Mouse (Mus musculus): ENCODE results near the gene Gm10309.
"Not testable (repeated sequence)": the region's sequence is repeated elsewhere in the genome, so short reads cannot be mapped to it uniquely, and the experiment has no call there.

Gm10309 gene

DNA sequence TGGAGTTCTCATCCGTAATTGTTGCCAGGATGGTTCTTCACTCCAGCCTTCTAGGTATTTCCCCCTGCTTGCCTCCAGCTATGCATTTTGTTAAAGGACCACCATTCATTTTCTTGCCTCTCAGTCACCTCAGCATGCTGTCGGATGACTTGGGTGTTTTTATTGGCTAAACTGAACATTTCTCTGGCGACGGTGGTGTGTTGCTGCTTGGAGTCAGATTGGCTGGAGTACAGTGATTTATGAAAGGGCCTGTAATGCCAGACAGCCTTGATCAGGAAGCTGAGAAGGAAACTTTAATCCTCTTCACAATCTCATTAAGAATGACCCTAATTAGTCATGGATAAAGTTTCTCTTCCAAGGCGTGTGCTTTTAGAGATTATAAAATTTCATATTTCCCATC lies 4.8 kb upstream of the Gm10309 start:
- no peak for DNase-seq (ENCODE audit: low spot score)

DNA sequence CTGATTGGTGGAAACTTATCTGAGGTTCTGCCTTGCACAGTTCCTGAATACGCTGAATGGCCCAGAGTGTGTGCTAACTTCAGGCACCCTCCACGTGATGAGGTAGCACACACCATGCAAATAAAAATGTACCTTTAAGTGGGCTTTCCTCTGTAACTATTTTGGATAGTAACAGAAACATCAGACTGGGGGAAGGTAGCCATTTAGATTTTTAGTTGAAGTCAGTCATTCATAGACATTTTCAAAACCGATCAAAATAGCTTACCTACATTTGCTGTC lies 3.1 kb upstream of the Gm10309 start:
- DNase-seq (ENCODE audit: low spot score) = no peak

DNA sequence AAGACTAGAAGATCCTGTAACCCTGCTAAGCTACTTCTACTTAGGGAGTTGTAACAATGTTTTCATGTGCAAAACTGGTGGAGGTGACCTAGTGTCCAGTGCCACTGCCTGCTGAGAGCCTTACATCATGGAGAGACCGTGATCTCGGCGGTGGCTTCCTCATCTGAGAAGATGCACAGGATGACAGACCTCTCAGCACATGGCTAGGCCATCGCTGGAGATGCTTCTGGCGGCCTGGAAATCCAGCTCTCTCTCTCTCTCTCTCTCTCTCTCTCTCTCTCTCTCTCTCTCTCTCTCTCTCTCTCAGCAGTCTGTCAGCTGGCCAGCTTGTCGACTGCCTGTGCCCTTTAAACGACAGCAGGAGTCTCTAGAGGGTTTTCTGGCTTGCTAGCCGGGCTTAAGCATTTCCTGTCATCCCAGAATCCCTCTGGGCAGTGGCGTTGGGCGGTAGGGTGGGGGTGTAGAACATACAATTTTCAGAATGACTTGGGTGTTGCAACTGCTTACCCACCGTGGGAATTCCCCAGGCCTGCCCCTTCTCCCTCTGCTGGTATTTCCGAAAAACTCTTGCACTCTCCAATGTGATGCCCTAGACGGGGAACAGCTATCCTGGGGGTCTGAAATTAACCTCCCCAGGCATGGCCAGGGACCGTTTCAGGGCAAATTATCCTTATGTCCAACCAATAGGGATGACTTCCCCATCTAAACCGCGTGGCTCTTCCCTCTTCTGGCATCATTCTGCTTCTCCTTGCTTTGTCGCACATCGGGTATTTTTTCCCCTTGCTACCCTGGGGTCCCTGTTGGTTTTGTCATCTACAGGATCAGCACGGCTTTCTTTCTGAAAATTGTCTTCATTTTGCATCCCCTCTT lies 2.5 kb upstream of the Gm10309 start:
- no peak for DNase-seq (ENCODE audit: low spot score)

DNA sequence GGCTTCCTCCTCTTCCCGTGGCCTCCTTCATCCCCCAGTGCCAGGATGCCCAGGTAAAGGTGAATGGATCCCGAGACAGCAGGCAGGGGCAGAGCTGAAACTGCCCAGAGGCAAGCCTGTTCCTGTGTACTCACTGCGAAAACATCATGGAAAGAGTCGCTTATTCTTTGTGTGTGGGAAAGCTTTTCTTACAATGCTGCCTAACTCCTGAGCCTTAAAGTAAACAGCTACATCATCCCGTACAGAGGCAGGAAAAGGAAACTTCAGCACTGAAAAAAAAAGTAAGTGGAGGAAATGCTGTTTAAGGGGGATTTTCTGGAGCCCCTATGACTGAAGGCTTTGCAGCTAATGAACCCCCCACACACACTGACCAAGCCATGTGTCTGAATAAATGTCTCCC lies 1.8 kb upstream of the Gm10309 start:
- DNase-seq (ENCODE audit: low spot score) = no peak

DNA sequence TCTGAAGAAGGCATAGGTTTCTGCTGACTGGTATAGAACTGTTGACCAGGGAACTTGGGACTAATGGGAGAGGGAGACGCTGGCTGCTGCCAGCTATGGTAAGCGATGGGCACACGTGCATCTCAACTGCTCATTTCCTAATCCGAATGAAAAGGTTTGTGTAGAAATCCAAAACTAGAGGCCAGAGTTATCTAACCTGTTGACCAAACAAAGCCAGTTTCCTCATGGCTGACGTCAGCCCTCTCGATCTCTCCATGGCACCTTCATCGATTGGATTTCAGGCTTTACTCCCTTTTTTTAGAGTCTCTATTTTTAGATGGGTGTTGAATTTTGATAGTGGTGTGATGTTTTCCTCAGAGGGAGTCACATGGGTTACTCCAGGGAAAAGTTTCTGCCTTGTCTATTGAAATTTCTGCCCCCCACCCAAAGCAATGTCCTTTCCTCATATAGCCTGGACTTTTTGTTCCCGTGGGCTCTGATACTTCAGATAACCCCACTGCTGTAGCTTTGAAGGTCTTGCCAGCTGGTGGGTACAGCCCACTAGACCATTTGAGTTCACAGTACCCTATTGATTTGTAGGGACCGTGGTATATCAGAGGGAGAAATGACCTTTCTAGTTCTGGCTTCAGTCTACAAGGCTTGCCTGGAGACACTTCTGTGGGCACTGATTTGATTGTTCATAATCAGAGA lies 1.7 kb downstream of the Gm10309 start:
- no peak for DNase-seq (ENCODE audit: low spot score)

DNA sequence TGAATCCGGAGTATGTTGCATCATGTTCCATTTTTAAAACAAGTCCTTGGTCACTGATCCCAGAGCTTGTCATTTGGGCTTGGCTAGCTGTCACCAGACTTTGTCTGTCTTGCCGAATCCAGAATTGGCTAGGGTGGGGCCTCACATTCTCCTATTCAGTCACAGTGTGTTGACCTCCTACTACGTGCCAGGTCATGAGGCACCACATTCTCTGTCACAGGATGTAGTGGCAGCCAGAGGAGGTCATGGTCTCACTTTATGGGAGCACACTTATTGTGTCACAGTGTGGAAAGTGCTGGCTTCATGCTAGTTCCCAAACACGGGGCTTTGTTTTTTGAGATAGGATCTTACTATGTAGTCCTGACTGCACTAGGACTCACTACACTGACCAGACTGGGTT lies 3.6 kb downstream of the Gm10309 start:
- DNase-seq (ENCODE audit: low spot score) = no peak

DNA sequence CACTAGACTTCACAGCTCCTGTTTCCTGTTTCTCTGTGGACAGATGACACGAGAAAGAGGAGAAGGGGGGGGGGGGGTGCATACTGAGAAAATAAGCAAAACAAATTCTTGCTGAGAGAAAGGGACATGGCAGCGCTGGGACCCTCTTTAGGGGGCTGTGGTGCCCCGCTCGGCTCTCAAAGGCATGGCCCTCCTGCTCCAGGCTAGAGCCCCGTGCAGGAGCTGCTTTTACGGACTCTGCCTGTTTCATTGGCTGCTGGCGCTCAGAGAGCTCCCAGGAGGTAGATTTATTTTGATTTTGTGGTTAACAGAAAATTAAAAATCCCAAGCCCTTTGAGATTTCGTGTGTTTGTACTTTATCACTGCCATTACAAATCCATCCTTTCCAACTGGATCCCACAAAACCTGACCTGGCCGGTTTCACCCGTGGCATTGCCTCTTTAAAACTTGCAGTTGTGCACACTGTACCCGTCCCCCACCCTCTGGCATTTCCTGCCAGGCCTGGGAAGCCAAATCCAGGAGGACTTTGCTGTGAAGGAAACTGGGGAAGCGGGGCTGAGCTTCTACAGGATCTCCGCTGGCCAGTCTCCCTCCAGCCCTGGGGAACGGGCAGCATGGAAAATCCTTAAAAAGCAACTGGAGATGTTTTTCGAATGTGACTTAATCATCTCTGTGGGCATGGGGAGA lies 5.5 kb downstream of the Gm10309 start:
- no peak for DNase-seq (ENCODE audit: low spot score)

DNA sequence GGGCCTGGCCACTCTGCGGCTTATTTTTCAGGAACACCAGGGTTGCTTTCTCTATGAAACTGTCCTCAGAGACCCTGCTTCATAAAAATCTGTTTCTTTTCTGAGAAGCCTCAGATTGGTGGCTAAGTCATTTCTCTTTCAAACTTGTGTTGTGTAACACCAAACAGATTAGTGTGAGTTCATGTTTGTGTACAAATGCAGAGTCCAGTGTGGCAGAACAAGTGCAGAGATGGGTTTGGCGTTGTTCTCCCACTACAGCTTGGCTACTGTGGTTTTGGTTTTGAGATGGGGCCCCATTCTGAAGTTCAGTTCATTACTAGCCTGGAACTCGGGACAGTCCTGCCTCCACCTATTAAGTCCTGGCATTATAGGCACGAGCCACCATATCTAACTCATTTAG lies 7.7 kb downstream of the Gm10309 start:
- DNase-seq (ENCODE audit: low spot score) = no peak

DNA sequence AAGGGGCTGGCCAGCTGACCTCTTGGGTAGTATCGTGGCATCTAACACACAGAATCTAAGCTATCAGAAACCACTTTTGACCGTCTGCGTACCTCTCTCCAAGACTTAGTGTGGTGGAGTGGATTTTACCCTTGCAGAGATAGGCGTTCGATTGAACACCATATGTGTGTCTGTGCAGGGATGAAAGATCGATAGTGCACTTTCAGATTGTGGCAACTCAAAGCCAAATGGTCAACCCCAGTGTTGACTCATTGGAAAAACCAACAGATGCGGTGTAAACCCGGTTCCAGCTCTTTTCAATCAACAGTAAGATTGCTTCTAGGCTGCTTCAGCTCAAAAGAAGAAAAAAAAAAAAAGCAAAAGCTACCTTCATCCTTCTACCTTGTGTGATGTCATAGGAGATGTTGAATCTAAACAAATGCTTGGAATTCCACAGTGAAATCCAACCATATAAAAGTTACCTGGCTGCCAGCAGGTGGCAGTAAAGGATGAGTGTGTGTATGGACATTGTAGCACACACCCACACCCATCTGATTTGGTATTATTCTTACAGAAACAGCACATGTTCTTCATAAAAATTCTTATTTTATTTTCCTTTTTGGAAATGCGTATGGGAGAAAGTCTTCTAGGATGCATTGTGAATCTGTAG lies 8.8 kb downstream of the Gm10309 start:
- DNase-seq (ENCODE audit: low spot score) = no peak

DNA sequence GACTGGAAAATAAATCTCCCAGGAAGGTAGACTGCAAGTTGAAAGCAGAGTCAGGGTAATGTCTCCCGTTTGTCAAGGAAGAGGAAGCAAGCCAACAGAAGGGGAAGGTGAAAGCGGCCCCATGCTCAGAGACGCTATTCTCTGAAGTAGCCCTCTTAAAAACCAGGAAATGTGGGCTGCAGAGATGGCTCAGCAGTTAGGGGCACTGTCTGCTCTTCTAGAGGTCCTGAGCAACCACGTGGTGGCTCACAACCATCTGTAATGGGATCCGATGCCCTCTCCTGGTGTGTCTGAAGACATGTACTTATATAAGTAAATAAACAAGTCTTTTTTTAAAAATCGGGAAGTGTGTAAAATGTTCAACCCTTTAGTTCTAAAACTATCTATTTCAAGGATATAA lies 10.1 kb downstream of the Gm10309 start:
- no peak for DNase-seq (ENCODE audit: low spot score)

DNA sequence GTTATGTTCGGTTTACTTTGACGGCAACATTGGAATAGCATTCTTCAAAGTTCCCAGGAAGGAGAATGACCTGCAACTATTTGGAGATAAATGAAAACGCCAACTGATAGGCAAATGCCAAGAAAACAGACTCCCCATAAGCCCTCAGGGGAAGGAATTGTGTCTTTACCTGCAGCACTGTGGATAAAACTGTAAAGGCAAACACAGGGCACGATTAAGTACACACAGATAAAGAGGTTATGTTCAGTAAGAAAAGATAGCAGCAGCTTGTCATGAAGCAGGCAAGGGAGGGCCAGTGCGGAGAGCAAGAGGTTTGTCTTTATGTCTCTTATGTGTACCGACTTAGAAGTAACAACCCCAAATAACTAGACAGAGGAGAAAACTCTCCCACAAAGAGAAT lies 10.5 kb downstream of the Gm10309 start:
- DNase-seq (ENCODE audit: low spot score) = no peak

DNA sequence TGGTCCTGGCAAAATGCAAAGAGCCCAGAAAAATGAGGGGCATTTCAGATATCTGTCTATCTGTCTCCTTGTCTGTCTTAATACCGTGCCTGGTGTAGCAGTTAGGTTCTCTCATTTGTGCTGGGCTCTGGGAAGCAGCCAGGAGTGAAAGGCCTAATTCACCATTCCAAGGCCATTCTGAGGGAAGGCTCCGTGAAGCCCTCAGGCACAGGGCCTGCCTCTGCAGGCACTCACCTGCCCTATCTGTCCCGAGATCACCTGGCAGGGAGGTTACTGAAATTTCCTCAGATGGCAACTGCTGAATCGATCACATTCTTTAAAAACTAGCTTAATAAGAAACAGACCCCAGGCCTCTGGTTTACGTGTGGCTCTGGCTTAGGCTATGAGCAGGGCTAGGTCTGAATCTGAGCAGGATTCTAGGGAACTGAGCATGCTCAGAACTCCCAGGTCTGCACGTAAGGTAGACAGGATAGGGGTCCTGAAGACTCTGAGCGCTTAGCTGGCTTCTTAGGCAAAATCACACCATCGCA lies 11.1 kb downstream of the Gm10309 start:
- no peak for DNase-seq (ENCODE audit: low spot score)

DNA sequence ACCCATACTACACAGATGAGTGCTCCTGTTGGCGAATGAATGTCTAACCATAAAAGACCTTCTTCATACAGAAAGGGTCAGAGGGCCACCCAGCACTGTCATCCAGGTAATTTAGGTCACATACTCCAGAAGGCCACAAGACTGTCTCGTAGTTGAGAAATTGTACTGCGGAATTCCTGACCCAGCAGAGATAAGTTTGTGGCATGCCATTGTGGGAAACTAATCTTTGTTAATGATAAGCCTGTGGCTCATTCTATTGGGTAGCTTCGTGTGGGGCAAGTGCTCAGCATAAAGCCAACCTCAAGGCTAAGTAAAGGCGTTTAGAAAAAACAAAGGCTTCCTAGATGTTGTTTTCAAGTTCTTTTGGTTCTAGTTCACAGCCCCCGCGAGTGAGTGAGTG lies 12.7 kb downstream of the Gm10309 start:
- no peak for DNase-seq (ENCODE audit: low spot score)

DNA sequence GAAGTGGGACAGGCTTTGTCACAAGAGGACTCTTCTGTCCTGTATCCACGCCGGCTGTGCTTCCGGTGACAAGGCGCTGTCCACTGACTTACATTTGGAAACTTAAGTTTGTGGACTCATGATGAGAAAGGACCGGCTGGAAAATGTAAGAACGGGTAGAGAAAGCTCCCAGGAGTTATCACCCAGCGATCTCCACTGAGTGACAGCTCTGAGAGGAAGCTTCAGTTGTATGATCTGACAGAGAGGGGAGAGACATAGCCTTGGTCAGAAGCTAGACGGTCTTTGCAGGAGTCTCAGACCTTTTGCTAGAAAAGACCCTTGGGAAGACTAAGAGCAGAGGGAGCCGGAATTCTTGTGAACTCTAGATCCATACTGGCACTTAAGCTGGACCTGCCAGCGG lies 15.2 kb downstream of the Gm10309 start:
- DNase-seq (ENCODE audit: low spot score) = no peak

DNA sequence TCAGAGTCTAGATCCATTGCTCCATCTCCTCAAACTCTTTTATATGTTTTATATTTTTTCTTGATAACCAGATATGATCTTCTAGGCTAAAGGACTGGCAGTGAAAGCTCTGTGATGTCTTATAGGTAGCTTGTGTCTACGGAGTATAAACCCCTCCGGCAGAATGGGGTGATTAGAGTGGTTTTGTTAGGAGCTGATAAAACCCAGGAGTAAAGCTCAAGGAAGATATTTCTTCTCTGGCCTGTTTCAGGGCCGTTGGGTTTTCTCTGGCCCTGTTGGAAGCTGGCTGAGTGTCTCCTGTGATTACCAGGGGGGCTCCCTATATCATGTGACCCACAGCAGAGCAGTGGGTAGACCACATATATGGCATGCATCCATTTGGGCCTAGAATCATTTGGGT lies 17.6 kb downstream of the Gm10309 start:
- no peak for DNase-seq (ENCODE audit: low spot score)

DNA sequence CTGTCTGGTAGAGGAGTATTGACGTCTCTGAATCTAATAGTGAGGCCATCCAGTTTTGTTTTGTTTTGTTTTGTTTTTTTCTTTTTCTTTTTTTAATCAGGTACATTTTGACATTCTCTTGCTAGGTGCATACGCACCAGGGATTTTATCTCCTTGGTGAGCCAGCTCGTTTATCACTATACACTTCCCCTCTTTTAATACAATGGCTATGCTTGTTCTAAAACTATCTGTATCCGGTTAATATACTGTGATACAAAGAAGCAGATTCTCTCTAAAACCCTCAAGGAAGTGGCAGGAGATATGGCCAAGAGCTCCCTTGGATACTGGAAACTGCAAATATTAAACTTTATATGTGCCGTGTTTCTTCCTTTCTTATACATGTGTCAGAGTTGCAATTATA lies 18.4 kb downstream of the Gm10309 start:
- no peak for DNase-seq (ENCODE audit: low spot score)

DNA sequence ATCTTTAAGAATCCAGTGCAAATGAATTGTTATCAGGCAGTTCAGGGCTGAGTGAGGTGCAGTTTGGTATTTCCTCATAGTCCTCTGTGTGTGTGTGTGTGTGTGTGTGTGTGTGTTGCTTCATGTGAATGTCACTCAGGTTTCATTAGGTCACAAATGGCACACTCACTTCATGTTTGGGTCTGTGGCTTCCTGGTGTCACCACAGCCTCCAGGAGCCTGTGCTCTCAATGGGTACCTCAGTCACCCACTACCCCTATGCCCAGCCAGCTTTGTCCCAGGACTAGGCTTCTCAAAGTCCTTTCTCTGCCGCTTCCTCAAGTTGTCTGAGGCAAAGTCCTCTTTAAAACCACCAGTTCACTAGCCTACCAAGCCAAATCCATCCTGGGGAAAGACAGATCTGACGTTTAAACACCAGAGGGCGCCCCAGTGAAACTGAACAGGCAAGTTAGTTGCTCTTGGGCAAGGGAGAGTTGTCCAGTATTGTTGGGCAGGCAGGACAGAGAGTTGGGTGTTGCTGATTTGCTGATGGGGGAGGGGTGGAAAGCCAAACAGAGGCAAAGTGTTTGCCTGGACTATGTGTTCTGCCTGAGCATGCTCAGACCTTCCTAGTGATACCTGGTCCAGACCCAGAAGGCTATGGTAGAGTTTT lies 20.8 kb downstream of the Gm10309 start:
- peak; percentile 59 for DNase-seq (ENCODE audit: low spot score)

DNA sequence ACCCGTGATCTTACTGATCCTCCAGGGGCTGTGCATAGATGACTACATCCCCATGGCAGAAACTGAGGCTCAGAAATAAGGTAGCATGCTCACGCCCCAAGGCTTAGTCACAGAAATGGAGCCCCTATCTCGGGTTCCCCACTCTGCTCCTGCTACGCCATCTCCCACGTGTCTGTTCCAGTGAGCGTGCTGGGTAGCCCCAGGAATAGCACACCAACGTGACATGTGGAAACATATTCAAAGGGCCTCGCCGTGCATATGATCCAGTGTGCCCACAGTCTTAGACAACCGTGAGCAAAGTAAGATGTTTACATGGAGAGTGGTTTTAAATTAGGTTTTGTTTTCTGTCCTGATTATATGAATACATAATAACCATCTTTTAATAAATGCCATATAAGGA lies 22.4 kb downstream of the Gm10309 start:
- DNase-seq (ENCODE audit: low spot score) = no peak

DNA sequence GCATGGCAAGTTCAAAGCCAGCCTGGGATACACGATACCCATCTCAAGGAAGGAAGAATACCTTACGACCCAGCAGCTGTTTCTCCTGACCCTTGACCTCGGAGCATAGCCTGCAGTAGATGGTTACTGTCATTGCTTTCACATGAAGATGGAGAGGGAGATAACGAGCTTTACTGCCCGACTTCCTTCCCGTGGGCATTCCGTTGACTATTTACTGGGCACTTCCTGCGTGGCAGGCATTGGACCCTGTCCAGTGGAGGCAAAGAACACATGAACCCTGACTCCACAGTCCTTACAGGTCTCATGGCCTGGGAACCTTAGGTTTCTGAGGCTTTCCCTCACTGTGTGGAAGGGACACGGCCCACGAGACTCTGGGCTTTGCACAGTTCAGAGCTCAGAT lies 25.6 kb downstream of the Gm10309 start:
- no peak for DNase-seq (ENCODE audit: low spot score)

DNA sequence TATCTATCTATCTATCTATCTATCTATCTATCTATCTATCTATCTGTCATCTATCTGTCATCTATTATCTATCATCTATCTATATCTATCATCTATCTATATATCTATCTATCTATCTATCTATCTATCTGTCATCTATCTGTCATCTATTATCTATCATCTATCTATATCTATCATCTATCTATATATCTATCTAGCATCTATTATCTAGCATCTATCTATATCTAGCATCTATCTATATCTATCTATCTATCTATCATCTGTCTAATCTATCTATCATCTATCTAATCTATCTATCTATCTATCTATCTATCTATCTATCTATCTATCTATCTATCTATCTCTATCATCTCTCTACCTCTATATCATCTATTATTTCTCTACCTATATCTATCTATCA lies 27.6 kb downstream of the Gm10309 start:
- not testable (repeated sequence) for DNase-seq (ENCODE audit: low spot score)

DNA sequence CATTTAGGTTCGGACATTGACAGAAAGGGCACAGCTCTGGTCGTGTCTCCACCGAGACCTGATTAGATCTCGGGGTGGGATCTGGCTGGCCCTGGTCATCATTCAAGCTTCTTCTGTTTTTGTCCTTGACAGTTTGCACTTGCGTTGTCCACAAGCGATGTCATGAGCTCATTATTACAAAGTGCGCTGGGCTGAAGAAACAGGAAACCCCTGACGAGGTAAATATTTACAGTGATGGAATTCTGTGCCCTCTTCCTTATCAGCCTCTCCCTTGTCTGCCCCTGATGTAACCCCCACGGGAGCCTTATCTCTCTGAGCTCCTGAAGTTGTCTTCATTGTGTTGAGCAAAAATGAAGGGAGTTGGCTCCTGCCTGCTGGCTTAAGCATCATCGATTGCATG lies 28.4 kb downstream of the Gm10309 start:
- DNase-seq (ENCODE audit: low spot score) = no peak

DNA sequence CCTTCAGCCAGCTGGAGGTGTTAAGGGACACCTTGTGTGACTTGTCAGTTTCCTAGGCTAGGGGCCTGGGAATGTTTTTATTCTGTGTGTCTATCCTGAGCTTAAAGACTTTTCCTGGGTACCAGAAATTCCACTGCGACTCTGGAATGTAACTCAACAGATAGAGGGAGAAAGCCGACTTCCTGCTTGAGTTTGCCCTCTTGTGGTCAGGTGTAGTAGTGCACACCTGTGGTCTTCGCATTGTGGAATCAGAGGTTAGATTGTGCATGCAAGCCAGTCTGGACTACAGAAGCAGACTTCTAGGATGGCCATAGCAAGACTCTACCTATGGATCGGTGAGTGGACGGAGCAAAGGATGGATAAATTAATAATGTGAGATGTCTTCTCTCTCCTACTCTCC lies 33.3 kb downstream of the Gm10309 start:
- DNase-seq (ENCODE audit: low spot score) = no peak

Data from left cerebral cortex, adult 11 months (tissue).